Mouse (Mus musculus) stomach, embryonic 14.5 days (tissue): ENCODE measurements around the gene Cd63. TPM values are rescaled to one million over a fixed set of nuclear protein-coding genes. Genes with fewer than 3 reads are reported as not detected.
A peak's percentile ranks its signal among the peaks of the same experiment; 100 is the strongest.

Source experiments
- ATAC-seq: fragments of 200-750 bp; cut with Nextera tagmentation; 2 replicates; pipeline ENCODE4 v1.8.0; 2017; ENCODE audit warnings: low read depth, moderate TSS enrichment; ENCODE audit not compliant: insufficient number of reproducible peaks, insufficient read depth, low FRiP score
- H3K27ac ChIP-seq: fragments of 300-500 bp; sonication (generic); 2 replicates; pipeline ENCODE4 v1.5.1; 2014; ENCODE audit warnings: mild to moderate bottlenecking, low read length, moderate library complexity, mixed read lengths
- H3K27me3 ChIP-seq: fragments of 300-500 bp; sonication (generic); 2 replicates; pipeline ENCODE4 v1.6.1; 2014; ENCODE audit warnings: low read length, control low read depth, mixed read lengths; ENCODE audit not compliant: control insufficient read depth, insufficient read depth
- H3K36me3 ChIP-seq: fragments of 300-500 bp; sonication (generic); 2 replicates; pipeline ENCODE4 v1.6.1; 2014; ENCODE audit warnings: mild to moderate bottlenecking, control low read depth, low read length, moderate library complexity, mixed read lengths; ENCODE audit not compliant: control insufficient read depth, insufficient read depth
- H3K4me1 ChIP-seq: fragments of 300-500 bp; sonication (generic); 2 replicates; pipeline ENCODE4 v1.6.1; 2014; ENCODE audit warnings: low read length, control low read depth, mixed read lengths; ENCODE audit not compliant: control insufficient read depth, insufficient read depth
- H3K4me2 ChIP-seq: fragments of 300-500 bp; sonication (generic); replicated peaks from 2 replicates; pipeline ENCODE4 v1.6.1; 2014; ENCODE audit warnings: low read depth, low read length, control low read depth
- H3K4me3 ChIP-seq: fragments of 300-500 bp; sonication (generic); 2 replicates; pipeline ENCODE4 v1.5.1; 2014; ENCODE audit warnings: low read depth, low read length, control low read depth
- H3K9ac ChIP-seq: fragments of 300-500 bp; sonication (generic); replicated peaks from 2 replicates; pipeline ENCODE4 v1.6.1; 2014; ENCODE audit warnings: low read depth, mild to moderate bottlenecking, control low read depth, low read length, moderate library complexity, mixed read lengths
- H3K9me3 ChIP-seq: fragments of 300-500 bp; sonication (generic); 2 replicates; pipeline ENCODE4 v1.6.1; 2016; ENCODE audit warnings: low read depth, low read length, control low read depth; ENCODE audit not compliant: control insufficient read depth
- WGBS: fragments of 180-500 bp; shearing (Covaris S2); extraction: QIAGEN DNeasy Blood & Tissue Kit; methylation state at CpG from one replicate; pipeline ENCODE4 v1.1.7; 2014; 5-methylcytosine and 5-hydroxymethylcytosine counted together
- polyA plus RNA-seq: library from polyadenylated mRNA; unstranded; fragments of >200 nt; fragmentation: Nextera tagmentation; extraction: Ambion mirVana; gene quantifications from 2 replicates; pipeline ENCODE4 v1.2.1, GENCODE M21; 2014

Cd63 gene
- polyA plus RNA-seq, 1 experiment from 2014 or later = 664 TPM

- no peak overlapping the region for H3K27ac ChIP-seq
- no peaks in the 10 kb centered on the region for H3K36me3 ChIP-seq
- no peaks in the 10 kb centered on the region for H3K27me3 ChIP-seq
- no peak overlapping the region for H3K9ac ChIP-seq
- no peaks in the 10 kb centered on the region for H3K9me3 ChIP-seq
- no peak overlapping the region for H3K4me3 ChIP-seq
- 42% methylated on average over 1 of the region's 1 CpGs for WGBS
- peaks cover 5% of the 10 kb centered on the region; the same call in 1 of the 2 replicates for H3K4me1 ChIP-seq
- no peak overlapping the region for H3K4me2 ChIP-seq
- ATAC-seq = no peak
These were observed 4.0 kb upstream of the Cd63 start for GRCm38 (mm10) chr10:128896807-128897206.

- H3K27ac ChIP-seq = no peak overlapping the region
- ATAC-seq = no peak
- H3K36me3 ChIP-seq = no peaks in the 10 kb centered on the region
- H3K27me3 ChIP-seq = no peaks in the 10 kb centered on the region
- H3K4me1 ChIP-seq = peaks cover 3% of the 10 kb centered on the region; the same call in 1 of the 2 replicates
- H3K9ac ChIP-seq = no peak overlapping the region
- 0% methylated on average over 1 of the region's 1 CpGs for WGBS
- H3K9me3 ChIP-seq = no peaks in the 10 kb centered on the region
- H3K4me3 ChIP-seq = no peak overlapping the region
- H3K4me2 ChIP-seq = no peak overlapping the region
These were observed 3.3 kb upstream of the Cd63 start for GRCm38 (mm10) chr10:128897501-128897900.

- no peaks in the 10 kb centered on the region for H3K36me3 ChIP-seq
- no peak for ATAC-seq
- H3K27me3 ChIP-seq = no peaks in the 10 kb centered on the region
- no peak overlapping the region for H3K4me2 ChIP-seq
- no peak overlapping the region for H3K4me3 ChIP-seq
- no peak overlapping the region for H3K9ac ChIP-seq
- H3K9me3 ChIP-seq = no peaks in the 10 kb centered on the region
- H3K27ac ChIP-seq = no peak overlapping the region
- peaks cover 3% of the 10 kb centered on the region; the same call in 1 of the 2 replicates for H3K4me1 ChIP-seq
- WGBS = 76% methylated on average over 6 of the region's 6 CpGs
These were observed 864 bp upstream of the Cd63 start for GRCm38 (mm10) chr10:128899759-128900490.

- H3K4me3 ChIP-seq = no peak overlapping the region
- H3K9ac ChIP-seq = no peak overlapping the region
- H3K27me3 ChIP-seq = no peaks in the 10 kb centered on the region
- no peaks in the 10 kb centered on the region for H3K4me1 ChIP-seq
- H3K36me3 ChIP-seq = no peaks in the 10 kb centered on the region
- no peak for ATAC-seq
- WGBS = 75% methylated on average over 1 of the region's 1 CpGs
- no peaks in the 10 kb centered on the region for H3K9me3 ChIP-seq
- no peak overlapping the region for H3K27ac ChIP-seq
- H3K4me2 ChIP-seq = no peak overlapping the region
These were observed 620 bp downstream of the Cd63 start for GRCm38 (mm10) chr10:128901409-128901808.

GRCm38 (mm10) chr10:128902409-128902988 lies 1.7 kb downstream of the Cd63 start:
- Histone ChIP-seq H3K27ac (no peak overlapping the region), H3K9ac (no peak overlapping the region), H3K4me1 (no peaks in the 10 kb centered on the region), H3K4me2 (no peak overlapping the region), H3K27me3 (no peaks in the 10 kb centered on the region), H3K9me3 (no peaks in the 10 kb centered on the region), H3K4me3 (no peak overlapping the region), H3K36me3 (no peaks in the 10 kb centered on the region)
- 81% methylated on average over 3 of the region's 3 CpGs for whole genome bisulfite sequencing
- no peak for ATAC-seq

GRCm38 (mm10) chr10:128904812-128905211 lies 4.0 kb downstream of the Cd63 start:
- WGBS = 69% methylated on average over 5 of the region's 5 CpGs
- H3K9ac ChIP-seq = no peak overlapping the region
- no peak overlapping the region for H3K4me3 ChIP-seq
- no peak for ATAC-seq
- no peaks in the 10 kb centered on the region for H3K9me3 ChIP-seq
- no peaks in the 10 kb centered on the region for H3K36me3 ChIP-seq
- no peaks in the 10 kb centered on the region for H3K27me3 ChIP-seq
- H3K27ac ChIP-seq = no peak overlapping the region
- no peak overlapping the region for H3K4me2 ChIP-seq
- no peaks in the 10 kb centered on the region for H3K4me1 ChIP-seq

GRCm38 (mm10) chr10:128908778-128909448 lies 8.1 kb downstream of the Cd63 start:
- Histone ChIP-seq H3K4me1 (peaks cover 8% of the 10 kb centered on the region), H3K27me3 (no peaks in the 10 kb centered on the region), H3K36me3 (peaks cover 15% of the 10 kb centered on the region; the same call in 1 of the 2 replicates), H3K27ac (peak overlapping the region; percentile 90), H3K4me2 (peak overlapping the region; percentile 68), H3K9ac (peak overlapping the region; percentile 96), H3K9me3 (no peaks in the 10 kb centered on the region), H3K4me3 (peak overlapping the region; percentile 90)
- 46% methylated on average over 13 of the region's 13 CpGs for WGBS
- no peak for ATAC-seq

GRCm38 (mm10) chr10:128909567-128910028 lies 8.8 kb downstream of the Cd63 start:
- H3K27ac ChIP-seq = peak overlapping the region; percentile 90
- peak overlapping the region; percentile 68 for H3K4me2 ChIP-seq
- H3K27me3 ChIP-seq = no peaks in the 10 kb centered on the region
- H3K9me3 ChIP-seq = no peaks in the 10 kb centered on the region
- peaks cover 20% of the 10 kb centered on the region; the same call in 1 of the 2 replicates for H3K36me3 ChIP-seq
- WGBS = 0% methylated on average over 36 of the region's 41 CpGs
- peak; percentile 88 for ATAC-seq
- peaks cover 8% of the 10 kb centered on the region for H3K4me1 ChIP-seq
- H3K4me3 ChIP-seq = peak overlapping the region; percentile 90
- H3K9ac ChIP-seq = peak overlapping the region; percentile 96
